Mouse (Mus musculus) urinary bladder, postnatal 10 days (tissue): ENCODE data around the gene Cnnm4.

ENCODE experiments used
- DNase-seq: peaks from one replicate; pipeline ENCODE4 v3.0.0; 2022; ENCODE audit warnings: low spot score

Cnnm4 gene

GRCm38 (mm10) chr1:36542925-36543324, 71.5 kb downstream of the Cnnm4 start:
- no peak for DNase-seq

GRCm38 (mm10) chr1:36545382-36545781, 74.0 kb downstream of the Cnnm4 start:
- no peak for DNase-seq

GRCm38 (mm10) chr1:36545845-36546600, 74.6 kb downstream of the Cnnm4 start:
- no peak for DNase-seq

- DNase-seq, result peak; percentile 87
Observed at GRCm38 (mm10) chr1:36546888-36547471, 75.6 kb downstream of the Cnnm4 start, which contains the start of gene Ankrd39. Ankrd39 (minus strand) TSS chr1:36547445.

DNA sequence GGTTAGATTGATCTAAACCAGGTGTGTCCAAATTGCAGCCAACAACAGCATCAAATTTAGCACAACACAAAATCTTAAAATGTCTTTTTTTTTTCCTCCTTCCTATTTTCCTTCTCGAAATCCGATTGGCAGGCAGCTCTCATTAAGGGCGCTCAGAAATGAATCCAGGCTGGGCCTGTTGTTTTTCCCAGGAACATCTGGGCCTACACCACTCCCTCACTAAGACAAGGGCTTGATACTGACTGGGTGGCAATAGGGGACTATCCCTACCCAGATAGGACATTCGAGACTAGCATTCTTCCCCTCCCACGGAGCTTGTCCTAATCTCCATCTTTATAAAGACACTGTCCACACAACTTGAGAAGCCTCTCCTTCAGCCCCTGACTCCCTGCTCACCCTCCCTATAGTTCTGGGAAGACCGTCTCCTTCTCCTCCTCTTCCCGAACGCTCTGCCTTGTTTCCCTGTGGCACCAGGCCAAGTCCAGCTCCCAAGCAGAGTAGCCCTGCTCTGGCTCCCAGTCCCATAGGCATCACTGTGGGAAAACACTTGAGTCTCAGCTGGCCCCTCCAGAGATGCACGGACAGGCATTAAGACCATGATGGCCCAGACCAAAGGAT, 76.7 kb downstream of the Cnnm4 start:
- no peak for DNase-seq

- no peak for DNase-seq
Observed at GRCm38 (mm10) chr1:36548771-36549170, 77.4 kb downstream of the Cnnm4 start.

DNA sequence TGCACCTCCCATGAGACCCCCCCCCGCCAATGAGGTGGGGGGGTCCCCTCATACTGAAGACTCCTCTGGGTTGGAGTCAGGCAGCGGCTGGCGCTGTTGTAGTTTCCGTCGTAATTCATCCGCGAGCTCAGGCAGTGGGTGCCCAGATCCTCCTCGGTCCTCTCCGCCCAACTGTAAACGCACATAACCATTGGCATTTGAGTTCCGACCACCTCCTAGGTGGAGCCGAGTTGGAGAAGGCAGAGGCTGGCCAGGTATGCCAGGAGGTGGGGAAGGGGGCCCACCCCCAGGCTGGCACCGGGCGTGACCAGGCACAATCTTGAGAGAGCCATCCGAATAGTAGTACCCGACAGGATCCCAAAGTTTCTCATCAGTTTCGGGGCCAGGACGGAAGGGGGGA, 78.1 kb downstream of the Cnnm4 start:
- DNase-seq, result no peak

DNA sequence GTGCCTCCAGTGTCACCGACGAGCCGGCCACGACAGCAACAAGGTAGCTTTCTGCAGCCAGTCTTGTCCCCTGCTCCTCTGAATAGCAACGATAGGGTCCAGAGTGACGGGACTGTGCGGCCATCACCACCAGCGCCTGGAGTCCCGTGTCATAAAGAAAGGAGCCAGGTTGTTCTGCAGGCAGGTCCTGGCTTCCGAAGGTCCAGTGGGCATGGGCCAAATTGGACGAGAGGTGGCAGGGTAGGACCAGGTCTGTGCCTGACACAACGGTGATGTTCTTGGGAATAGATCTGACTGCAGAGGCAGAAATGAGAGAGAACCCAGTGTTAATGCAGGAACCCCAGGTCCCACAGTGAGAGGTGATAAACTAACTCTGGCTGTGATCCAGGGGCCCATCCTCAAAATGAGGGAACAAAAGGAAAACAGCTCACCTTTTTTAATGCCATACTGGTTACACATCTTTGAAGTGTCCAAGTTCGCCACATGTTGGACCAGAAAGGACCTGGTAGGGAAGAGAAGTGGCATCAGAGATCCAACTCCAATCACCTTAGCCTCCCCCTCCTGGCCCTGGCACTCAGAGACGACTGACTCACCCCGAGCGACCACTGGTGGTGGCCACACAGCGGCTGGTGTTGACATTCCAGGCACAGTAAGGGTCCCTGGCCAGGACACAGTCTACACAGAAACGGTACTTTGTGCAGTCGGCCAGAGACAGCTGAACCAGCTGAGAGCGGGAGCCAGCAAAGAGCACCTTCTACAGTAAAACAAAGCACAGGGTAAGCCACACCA, 78.8 kb downstream of the Cnnm4 start:
- no peak for DNase-seq

GRCm38 (mm10) chr1:36551904-36552303, 80.5 kb downstream of the Cnnm4 start:
- no peak for DNase-seq

DNA sequence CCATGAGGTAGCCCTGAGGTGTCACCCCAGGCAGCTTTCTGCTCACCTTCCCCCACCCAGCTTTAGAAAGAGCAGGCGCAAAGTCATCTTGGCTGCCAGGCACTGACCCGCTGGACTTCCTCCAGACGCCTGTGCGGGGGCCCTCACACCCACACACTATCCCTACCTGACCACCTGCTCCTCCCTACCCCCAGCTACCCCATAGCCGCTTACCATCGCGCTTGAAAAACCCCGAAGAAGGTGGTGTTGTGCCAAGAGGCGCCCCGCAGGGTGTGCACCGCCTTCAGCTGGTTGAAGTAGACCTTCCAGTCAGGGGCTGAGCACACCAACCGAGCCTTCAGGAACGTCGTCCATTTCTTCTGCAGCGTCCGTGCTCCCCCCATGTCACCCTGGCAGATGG, 81.1 kb downstream of the Cnnm4 start:
- no peak for DNase-seq

DNA sequence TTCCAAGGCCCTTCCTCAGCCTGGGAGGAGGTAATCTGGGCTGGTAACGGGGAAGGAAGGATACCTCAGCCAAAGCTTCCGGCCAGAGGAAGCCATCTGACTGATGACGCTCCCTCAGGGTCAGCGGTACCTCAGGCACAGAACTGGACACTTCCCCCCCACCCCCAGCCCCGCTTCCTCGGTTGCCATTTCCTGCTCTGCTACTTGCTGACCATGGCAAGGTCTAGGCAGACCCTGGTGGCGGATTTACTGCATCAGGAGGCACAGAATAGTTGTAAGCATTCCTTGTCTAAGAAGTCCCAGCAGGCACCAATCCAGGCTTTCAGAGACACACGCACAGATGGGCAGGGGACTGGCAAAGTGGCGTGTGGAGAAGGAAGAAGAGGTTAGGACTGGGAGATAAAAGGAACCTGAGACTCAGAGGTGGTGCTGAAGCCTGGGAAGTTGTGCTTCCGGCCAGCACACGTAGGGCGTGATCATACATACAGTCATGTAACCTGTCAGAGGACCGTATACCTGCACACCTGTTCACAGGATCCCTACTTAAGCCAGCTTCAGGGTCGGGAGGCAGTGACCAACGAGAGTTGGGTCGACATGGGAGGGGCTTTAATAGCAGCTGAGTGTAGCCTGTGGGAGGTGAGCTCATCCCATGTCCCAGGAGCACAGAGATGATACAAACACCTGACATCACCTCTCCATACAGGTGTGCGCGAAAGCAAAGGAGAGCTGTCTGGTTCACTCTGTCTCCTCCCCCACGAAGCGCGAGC, 83.4 kb downstream of the Cnnm4 start:
- DNase-seq, result no peak

DNA sequence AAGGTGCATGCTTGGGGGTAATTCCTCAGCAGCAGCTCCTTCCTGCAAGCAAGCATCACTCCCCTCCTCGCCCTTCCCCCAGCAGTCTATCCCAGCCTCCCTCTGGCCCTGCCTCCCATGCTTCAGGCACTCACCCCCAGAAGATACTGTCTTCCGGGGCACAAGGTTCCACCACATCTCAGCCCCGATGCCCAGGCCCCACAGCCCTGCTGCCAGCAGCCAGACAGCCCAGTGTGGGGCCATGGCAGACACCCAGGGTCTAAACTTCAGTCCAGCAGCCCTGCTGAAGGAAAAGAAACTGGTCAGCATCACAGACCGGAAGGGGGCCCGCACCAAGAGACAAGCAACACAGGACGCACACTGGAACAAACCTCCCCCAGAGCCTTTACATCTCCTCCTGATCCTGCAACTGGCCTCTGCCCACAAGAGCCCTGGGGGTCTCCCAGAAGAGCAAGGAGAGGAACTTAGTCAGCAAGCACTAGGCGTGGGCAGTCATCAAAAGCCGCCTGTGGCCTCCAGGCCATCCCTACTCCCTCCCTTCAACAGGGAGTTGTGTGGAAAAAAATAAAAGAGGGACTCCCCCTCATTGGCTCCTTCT, 84.5 kb downstream of the Cnnm4 start:
- DNase-seq, result no peak

- DNase-seq, result peak; percentile 86
Observed at GRCm38 (mm10) chr1:36556553-36557456, 85.4 kb downstream of the Cnnm4 start.

DNA sequence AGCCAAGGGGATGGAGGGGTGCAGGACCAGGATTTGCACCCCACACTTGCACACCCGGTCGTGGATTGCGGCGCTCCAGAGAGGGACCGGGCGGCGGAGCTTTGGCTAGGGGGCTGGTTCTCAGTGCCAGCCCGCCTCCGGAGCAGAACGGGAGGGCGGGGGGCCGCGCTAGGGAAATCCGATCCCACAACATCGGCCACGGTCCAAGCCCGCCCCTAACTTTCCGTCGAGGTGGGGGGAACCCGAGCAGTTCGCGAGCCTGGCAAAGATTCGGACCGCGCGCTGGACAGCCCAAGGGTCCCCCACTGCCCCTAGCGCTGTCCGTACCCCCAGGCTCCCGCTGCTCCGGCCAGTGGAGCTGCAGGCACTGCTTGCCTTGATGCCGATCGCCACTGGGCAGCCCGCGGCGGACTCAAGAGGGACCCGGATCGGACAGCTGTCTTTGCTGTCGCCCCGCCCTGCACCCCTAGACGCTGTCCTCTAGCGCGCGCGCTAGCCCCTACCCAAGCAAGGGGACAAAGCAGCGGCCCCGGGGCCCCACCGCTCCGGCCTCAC, 86.1 kb downstream of the Cnnm4 start:
- DNase-seq, result peak; percentile 78
